In genomic region chr17:12793660-12794406, GRCm38 (mm10) we compare ENCODE assay signal across 8 mouse cellular contexts. TPM values are rescaled to one million over a fixed set of nuclear protein-coding genes. Genes with fewer than 3 reads are reported as not detected.
DNase-seq lines count a peak whose midpoint lies in the region; ATAC-seq lines count a peak whose summit lies in the region.

No protein-coding gene starts in this region.

- H3K27ac ChIP-seq in forebrain, embryonic 14.5 days (ENCODE audit: low read depth, low read length) = peak overlapping the region; percentile 14; the same call in 1 of the 2 replicates
- H3K27ac ChIP-seq in forebrain, embryonic 13.5 days = no peak overlapping the region
- peak overlapping the region; percentile 89 for H3K27ac ChIP-seq in limb, embryonic 13.5 days
- H3K27ac ChIP-seq in midbrain, embryonic 13.5 days = no peak overlapping the region

- peaks cover 13% of the 10 kb centered on the region; the same call in 1 of the 2 replicates for H3K4me1 ChIP-seq in forebrain, embryonic 14.5 days (ENCODE audit: control insufficient read depth, insufficient read depth, low read length)
- H3K4me1 ChIP-seq in forebrain, embryonic 13.5 days = peaks cover 20% of the 10 kb centered on the region
- peaks cover 62% of the 10 kb centered on the region for H3K4me1 ChIP-seq in limb, embryonic 13.5 days
- peaks cover 19% of the 10 kb centered on the region for H3K4me1 ChIP-seq in midbrain, embryonic 13.5 days (replicated peaks)

- no peak overlapping the region for H3K9ac ChIP-seq in forebrain, embryonic 14.5 days (ENCODE audit: low read length)
- H3K9ac ChIP-seq in forebrain, embryonic 13.5 days = no peak overlapping the region
- no peak overlapping the region for H3K9ac ChIP-seq in limb, embryonic 13.5 days
- H3K9ac ChIP-seq in midbrain, embryonic 13.5 days (replicated peaks) = no peak overlapping the region

- no peaks in the 10 kb centered on the region for H3K27me3 ChIP-seq in forebrain, embryonic 14.5 days (replicated peaks; ENCODE audit: control insufficient read depth, insufficient read depth, low read length)
- no peaks in the 10 kb centered on the region for H3K27me3 ChIP-seq in forebrain, embryonic 13.5 days
- H3K27me3 ChIP-seq in limb, embryonic 13.5 days = no peaks in the 10 kb centered on the region
- H3K27me3 ChIP-seq in midbrain, embryonic 13.5 days = 0 out of 2 replicates have a peak, but pooled peaks cover 4% of the 10 kb centered on the region

- ATAC-seq in forebrain, embryonic 14.5 days = no peak; the same call in 1 of the 2 replicates
- no peak; the same call in 1 of the 2 replicates for ATAC-seq in forebrain, embryonic 13.5 days
- peak; percentile 89 to 91 for ATAC-seq in hematopoietic stem cell, adult 5-6 weeks (replicated peaks in 1 of 2; ENCODE audit: insufficient read depth in 1 of 2, low FRiP score in 2 of 2, low TSS enrichment in 1 of 2, low read depth in 1 of 2, poor library complexity in 2 of 2, severe bottlenecking in 2 of 2)
- ATAC-seq in limb, embryonic 13.5 days (ENCODE audit: low FRiP score, low read depth) = peak; percentile 70
- no peak for ATAC-seq in midbrain, embryonic 13.5 days

- H3K36me3 ChIP-seq in forebrain, embryonic 14.5 days (ENCODE audit: control insufficient read depth, insufficient read depth, low read length) = no peaks in the 10 kb centered on the region
- H3K36me3 ChIP-seq in forebrain, embryonic 13.5 days (ENCODE audit: poor library complexity, severe bottlenecking) = no peaks in the 10 kb centered on the region
- H3K36me3 ChIP-seq in limb, embryonic 13.5 days = peaks cover 7% of the 10 kb centered on the region
- H3K36me3 ChIP-seq in midbrain, embryonic 13.5 days = no peaks in the 10 kb centered on the region

- no peak overlapping the region for H3K4me2 ChIP-seq in forebrain, embryonic 14.5 days (ENCODE audit: low read length)
- no peak overlapping the region for H3K4me2 ChIP-seq in forebrain, embryonic 13.5 days
- 0 out of 2 replicates have a peak overlapping the region, but pooled peaks have one; percentile 20 for H3K4me2 ChIP-seq in limb, embryonic 13.5 days (replicated peaks)
- no peak overlapping the region for H3K4me2 ChIP-seq in midbrain, embryonic 13.5 days (replicated peaks)

- 67% methylated on average over 8 of the region's 8 CpGs for WGBS in forebrain, embryonic 14.5 days
- WGBS in forebrain, embryonic 13.5 days = 82% methylated on average over 8 of the region's 8 CpGs
- WGBS in limb, embryonic 13.5 days = 19% methylated on average over 8 of the region's 8 CpGs
- 82% methylated on average over 8 of the region's 8 CpGs for WGBS in midbrain, embryonic 13.5 days

- no peak overlapping the region for H3K4me3 ChIP-seq in forebrain, embryonic 14.5 days (ENCODE audit: low read depth, low read length)
- H3K4me3 ChIP-seq in forebrain, embryonic 13.5 days = no peak overlapping the region
- no peak overlapping the region for H3K4me3 ChIP-seq in limb, embryonic 13.5 days
- no peak overlapping the region for H3K4me3 ChIP-seq in midbrain, embryonic 13.5 days (replicated peaks)

- no peaks in the 10 kb centered on the region for H3K9me3 ChIP-seq in forebrain, embryonic 14.5 days (replicated peaks; ENCODE audit: control insufficient read depth, low read length)
- 0 out of 2 replicates have a peak, but pooled peaks cover under 1% of the 10 kb centered on the region for H3K9me3 ChIP-seq in forebrain, embryonic 13.5 days (replicated peaks)
- H3K9me3 ChIP-seq in limb, embryonic 13.5 days = no peaks in the 10 kb centered on the region
- H3K9me3 ChIP-seq in midbrain, embryonic 13.5 days = no peaks in the 10 kb centered on the region

- DNase-seq in forebrain, embryonic 14.5 days (ENCODE audit: low spot score) = peak; percentile 68
- DNase-seq in brain, adult 2 months (ENCODE audit: low read depth, low spot score) = peak; percentile 53
- peak; percentile 89 for DNase-seq in gastrocnemius, adult 18-20 months (ENCODE audit: low spot score)
- DNase-seq in ovary, postnatal 10 days (ENCODE audit: low spot score) = peak; percentile 55

RNA-seq across cellular contexts. Expression of gene Igf2r, which starts 24.4 kb away (rescaled TPM):
- 9.6 and 10.9 TPM in 2 replicates for polyA plus RNA-seq in forebrain, embryonic 14.5 days (2014; fragmentation: Nextera tagmentation; extraction: Ambion mirVana)
- 10.5 and 11.7 TPM in 2 replicates for polyA plus RNA-seq in forebrain, embryonic 13.5 days (2015; fragmentation: Nextera tagmentation; extraction: Ambion mirVana)
- total RNA-seq in gastrocnemius, adult 18-20 months (2021) = 10 to 100 TPM; 42.4 to 43.3 TPM
- 17.5 and 24.6 TPM in 2 replicates for total RNA-seq in hematopoietic stem cell, adult 5-6 weeks (2017)
- 48.7 and 51.5 TPM in 2 replicates for polyA plus RNA-seq in limb, embryonic 13.5 days (2015; fragmentation: Nextera tagmentation; extraction: Ambion mirVana)
- polyA plus RNA-seq in midbrain, embryonic 13.5 days (2015; fragmentation: Nextera tagmentation; extraction: Ambion mirVana) = 11.0 and 11.2 TPM in 2 replicates

Comparison
In these comparisons a context has a peak if more than half of its experiments do, and no peak if none do; other contexts are left out.
1. H3K27ac ChIP-seq: peak in forebrain, embryonic 14.5 days (single experiment) and limb, embryonic 13.5 days (single experiment); none in forebrain, embryonic 13.5 days (single experiment) and midbrain, embryonic 13.5 days (single experiment).
2. ATAC-seq: peak in hematopoietic stem cell, adult 5-6 weeks (2 of 2) and limb, embryonic 13.5 days (single experiment); none in forebrain, embryonic 14.5 days (single experiment), forebrain, embryonic 13.5 days (single experiment) and midbrain, embryonic 13.5 days (single experiment).
3. Peak in every context shown above with its lines, with median percentiles within 50 percentile points of each other: DNase-seq.